Mouse (Mus musculus) C2C12 (cell line): ENCODE data around the gene Gmppb. TPM values are rescaled to one million over a fixed set of nuclear protein-coding genes. Genes with fewer than 3 reads are reported as not detected.
"Not testable (repeated sequence)": the region's sequence is repeated elsewhere in the genome, so short reads cannot be mapped to it uniquely, and the experiment has no call there.

Experiments
- H3K27me3 ChIP-seq: one replicate; pipeline ENCODE4 v1.6.1; 2011; ENCODE audit not compliant: control insufficient read depth, insufficient read depth, insufficient read length
- H3K36me3 ChIP-seq: one replicate; pipeline ENCODE4 v1.6.1; 2011; ENCODE audit not compliant: control insufficient read depth, insufficient read depth
- H3K4me3 ChIP-seq: one replicate; pipeline ENCODE4 v1.5.1; 2011; ENCODE audit warnings: mild to moderate bottlenecking, control low read depth; ENCODE audit not compliant: poor library complexity, insufficient read depth, severe bottlenecking
- H3K79me2 ChIP-seq: one replicate; pipeline ENCODE4 v1.6.1; 2011; ENCODE audit not compliant: control insufficient read depth, insufficient read depth
- H3K79me3 ChIP-seq: one replicate; pipeline ENCODE4 v1.6.1; 2011; ENCODE audit warnings: low read depth, control low read depth
- H3ac ChIP-seq: one replicate; pipeline ENCODE3; 2011; ENCODE audit warnings: low read depth; ENCODE audit not compliant: control insufficient read depth, insufficient read length
- CEBPB ChIP-seq: IDR thresholded peaks from one replicate; pipeline ENCODE4 v1.6.1; 2011; ENCODE audit warnings: low read depth, mild to moderate bottlenecking, control low read depth, moderate library complexity
- CTCF ChIP-seq: IDR thresholded peaks from one replicate; pipeline ENCODE4 v1.5.1; 2011; ENCODE audit not compliant: control insufficient read depth, insufficient read depth, insufficient read length
- FOSL1 ChIP-seq: IDR thresholded peaks from one replicate; pipeline ENCODE4 v1.8.0; 2011; ENCODE audit warnings: mild to moderate bottlenecking, low read length; ENCODE audit not compliant: poor library complexity, insufficient read depth, severe bottlenecking
- MAX ChIP-seq: IDR thresholded peaks from one replicate; pipeline ENCODE4 v1.6.1; 2011; ENCODE audit warnings: mild to moderate bottlenecking, control low read depth
- MYOD1 ChIP-seq: IDR thresholded peaks from one replicate; pipeline ENCODE4 v1.6.1; 2011; ENCODE audit warnings: low read depth; ENCODE audit not compliant: control insufficient read depth, insufficient read length
- MYOG ChIP-seq: IDR thresholded peaks from one replicate; pipeline ENCODE4 v1.6.1; 2011; ENCODE audit not compliant: control insufficient read depth, insufficient read length; ENCODE audit errors: extremely low read depth
- USF1 ChIP-seq: IDR thresholded peaks from one replicate; pipeline ENCODE4 v1.6.1; 2011; ENCODE audit warnings: low read depth, mild to moderate bottlenecking, control low read depth, moderate library complexity
- polyA plus RNA-seq: library from polyadenylated mRNA; unstranded; fragments of >200 nt; fragmentation: generic; extraction: Trizol; gene quantifications from one replicate; pipeline ENCODE4 v1.2.1, GENCODE M21; 2012; ENCODE audit warnings: missing spikeins

The Gmppb gene
- polyA plus RNA-seq, 1 experiment, result 23.5 TPM

DNA sequence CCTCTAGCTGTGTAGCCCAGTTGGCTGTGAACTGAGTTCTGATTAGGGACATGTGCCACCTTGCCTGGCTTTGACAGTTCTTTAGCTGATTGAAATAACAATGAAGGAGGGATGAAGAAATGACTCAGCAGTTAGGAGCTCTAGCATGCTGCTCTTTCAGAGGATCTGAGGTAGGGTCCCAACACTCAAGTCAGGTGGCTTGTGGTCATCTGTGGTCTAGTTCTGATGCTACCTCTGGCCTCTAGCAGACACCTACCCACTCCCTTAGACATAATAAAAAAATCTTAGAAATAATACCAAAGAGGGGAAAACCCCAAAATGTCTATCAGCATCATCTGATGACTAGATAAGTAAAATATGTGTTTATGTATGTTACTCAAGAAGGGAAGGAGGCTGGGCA lies 38.7 kb upstream of the Gmppb start:
- Histone ChIP-seq H3ac (no peak overlapping the region), H3K27me3 (no peaks in the 10 kb centered on the region), H3K79me2 (peaks cover 77% of the 10 kb centered on the region), H3K36me3 (no peaks in the 10 kb centered on the region), H3K79me3 (peaks cover 35% of the 10 kb centered on the region), H3K4me3 (no peak overlapping the region)
- TF ChIP-seq USF1 (no peak), CEBPB (no peak), MAX (no peak), FOSL1 (no peak), MYOG (no peak), CTCF (no peak), MYOD1 (no peak)

DNA sequence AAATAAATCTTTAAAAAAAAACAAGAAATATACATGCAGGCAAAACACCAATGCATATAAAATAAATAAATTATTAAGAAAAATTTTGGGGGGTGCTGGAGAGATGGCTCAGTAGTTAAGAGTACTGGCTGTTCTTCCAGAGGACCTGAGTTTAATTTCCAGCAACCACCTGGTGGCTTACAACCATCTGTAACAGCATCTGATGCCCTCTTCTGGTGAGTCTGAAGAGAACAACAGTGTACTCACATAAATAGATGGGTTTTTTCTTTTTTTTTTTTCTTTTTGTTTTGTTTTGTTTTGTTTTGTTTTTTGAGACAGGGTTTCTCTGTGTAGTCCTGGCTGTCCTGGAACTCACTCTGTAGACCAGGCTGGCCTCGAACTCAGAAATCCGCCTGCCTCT lies 35.5 kb upstream of the Gmppb start:
- H3K36me3 ChIP-seq, H3K4me3 ChIP-seq, H3ac ChIP-seq, H3K27me3 ChIP-seq: not testable (repeated sequence)
- Histone ChIP-seq H3K79me2 (peaks cover 58% of the 10 kb centered on the region), H3K79me3 (peaks cover 21% of the 10 kb centered on the region)

DNA sequence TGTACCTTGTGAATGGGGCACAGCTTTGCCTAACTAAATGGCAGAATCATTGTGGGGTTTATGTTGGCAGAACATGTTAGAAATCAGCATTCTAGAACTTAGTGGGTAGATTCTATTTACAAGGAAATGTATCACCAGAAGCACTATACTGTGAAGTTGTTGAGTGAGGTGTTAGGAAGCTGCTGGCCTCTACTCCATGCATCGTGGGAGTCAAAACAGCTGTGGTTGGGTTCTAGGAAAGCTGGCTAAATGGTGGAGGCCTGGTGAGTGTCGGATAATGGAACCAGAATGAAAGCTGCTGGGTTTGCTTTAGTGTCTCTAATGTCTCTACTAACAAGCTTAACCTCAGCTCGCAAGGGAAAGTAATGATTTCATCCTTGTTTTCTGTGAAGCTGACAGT lies 31.9 kb upstream of the Gmppb start:
- H3K79me2 ChIP-seq, result peaks cover 47% of the 10 kb centered on the region
- no peak for TF ChIP-seq CEBPB
- TF ChIP-seq FOSL1, result no peak
- no peak for TF ChIP-seq USF1
- TF ChIP-seq CTCF, result no peak
- TF ChIP-seq MYOD1, result no peak
- TF ChIP-seq MAX, result no peak
- no peak for TF ChIP-seq MYOG
- H3ac ChIP-seq, result no peak overlapping the region
- peaks cover 7% of the 10 kb centered on the region for H3K79me3 ChIP-seq
- no peak overlapping the region for H3K4me3 ChIP-seq
- no peaks in the 10 kb centered on the region for H3K27me3 ChIP-seq
- H3K36me3 ChIP-seq, result no peaks in the 10 kb centered on the region

- H3K27me3 ChIP-seq, result no peaks in the 10 kb centered on the region
- H3ac ChIP-seq, result no peak overlapping the region
- H3K79me2 ChIP-seq, result peaks cover 42% of the 10 kb centered on the region
- peaks cover 3% of the 10 kb centered on the region for H3K79me3 ChIP-seq
- TF ChIP-seq CEBPB, result no peak
- no peak for TF ChIP-seq MYOD1
- no peak for TF ChIP-seq MAX
- no peak for TF ChIP-seq CTCF
- no peak for TF ChIP-seq MYOG
- no peak for TF ChIP-seq FOSL1
- TF ChIP-seq USF1, result no peak
- no peak overlapping the region for H3K4me3 ChIP-seq
- H3K36me3 ChIP-seq, result peaks cover 11% of the 10 kb centered on the region
Measured at GRCm38 (mm10) chr9:108020741-108021140, 28.3 kb upstream of the Gmppb start.

DNA sequence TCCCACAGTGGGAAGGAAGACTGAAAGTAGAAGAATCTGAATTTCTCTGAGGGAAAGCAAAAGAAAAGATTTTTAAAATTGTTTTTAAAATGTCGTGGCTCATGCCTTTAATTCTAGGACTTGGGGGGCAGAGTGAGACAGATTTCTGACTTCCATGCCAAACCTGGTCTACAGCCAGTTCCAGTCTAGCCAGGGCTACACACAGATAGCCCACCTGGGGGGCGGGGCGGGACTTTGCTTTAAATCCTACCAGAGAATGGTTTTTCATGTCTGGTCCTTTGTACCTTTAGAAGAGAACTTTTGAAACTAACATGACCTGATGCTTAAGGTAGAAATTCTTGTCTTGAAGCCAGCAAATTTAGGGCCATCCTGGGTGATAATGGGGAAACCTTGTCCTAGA lies 25.8 kb upstream of the Gmppb start:
- peaks cover 17% of the 10 kb centered on the region for H3K36me3 ChIP-seq
- H3ac ChIP-seq, result no peak overlapping the region
- H3K27me3 ChIP-seq, result no peaks in the 10 kb centered on the region
- H3K79me2 ChIP-seq, result peaks cover 32% of the 10 kb centered on the region
- H3K79me3 ChIP-seq, result peaks cover 3% of the 10 kb centered on the region
- no peak overlapping the region for H3K4me3 ChIP-seq
- TF ChIP-seq USF1, result no peak
- TF ChIP-seq FOSL1, result no peak
- no peak for TF ChIP-seq MYOG
- TF ChIP-seq MYOD1, result no peak
- TF ChIP-seq CEBPB, result no peak
- TF ChIP-seq CTCF, result no peak
- TF ChIP-seq MAX, result no peak

DNA sequence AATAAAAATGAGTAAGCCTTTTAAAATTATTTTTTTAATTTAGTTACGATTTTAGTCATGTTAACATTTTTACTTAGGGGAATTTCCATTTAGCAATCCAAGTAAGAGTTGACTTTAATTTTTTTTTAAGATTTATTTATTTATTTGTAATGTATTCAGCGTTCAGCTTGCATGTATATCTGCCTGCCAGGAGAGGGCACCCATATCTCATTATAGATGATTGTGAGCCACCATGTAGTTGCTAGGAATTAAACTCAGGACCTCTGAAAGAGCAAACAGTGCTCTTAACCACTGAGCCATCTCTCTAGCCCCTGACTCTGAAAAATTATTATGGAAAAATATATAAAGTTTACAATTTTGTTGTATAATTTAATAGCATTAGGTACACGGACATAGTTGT lies 22.5 kb upstream of the Gmppb start:
- Histone ChIP-seq H3K27me3 (no peaks in the 10 kb centered on the region), H3K79me2 (peaks cover 11% of the 10 kb centered on the region), H3K4me3 (no peak overlapping the region), H3ac (no peak overlapping the region), H3K36me3 (peaks cover 17% of the 10 kb centered on the region), H3K79me3 (peaks cover 3% of the 10 kb centered on the region)
- no peak for TF ChIP-seq MAX

- peaks cover 17% of the 10 kb centered on the region for H3K36me3 ChIP-seq
- TF ChIP-seq CTCF (no peak), MYOD1 (no peak), CEBPB (no peak), USF1 (no peak), FOSL1 (no peak), MAX (no peak), MYOG (no peak)
- no peak overlapping the region for H3K4me3 ChIP-seq
- no peak overlapping the region for H3ac ChIP-seq
- no peaks in the 10 kb centered on the region for H3K79me2 ChIP-seq
- no peaks in the 10 kb centered on the region for H3K27me3 ChIP-seq
- H3K79me3 ChIP-seq, result no peaks in the 10 kb centered on the region
Measured at GRCm38 (mm10) chr9:108027867-108028266, 21.2 kb upstream of the Gmppb start.
